Mouse (Mus musculus) lung, postnatal 0 days (tissue): ENCODE measurements at regions not wholly inside any gene's neighbourhood (a gene's known extent, or its start where the extent isn't known, plus 50 kb on each side); places are given as distances from the start of the nearest gene placed in this dataset.

ENCODE experiments used
- CTCF ChIP-seq: IDR thresholded peaks from 2 replicates; pipeline ENCODE4 v1.5.1; 2016; ENCODE audit warnings: antibody characterized with exemption, mild to moderate bottlenecking
- EP300 ChIP-seq: IDR thresholded peaks from 2 replicates; pipeline ENCODE4 v1.6.1; 2016; ENCODE audit warnings: antibody characterized with exemption, mild to moderate bottlenecking, control low read depth

GRCm38 (mm10) chr3:34550189-34550588 is 100.0 kb upstream of the Sox2 start:
- no peak for TF ChIP-seq CTCF
- TF ChIP-seq EP300, result no peak
